Mouse (Mus musculus): Measurements from ENCODE around the gene Myod1.

DNA sequence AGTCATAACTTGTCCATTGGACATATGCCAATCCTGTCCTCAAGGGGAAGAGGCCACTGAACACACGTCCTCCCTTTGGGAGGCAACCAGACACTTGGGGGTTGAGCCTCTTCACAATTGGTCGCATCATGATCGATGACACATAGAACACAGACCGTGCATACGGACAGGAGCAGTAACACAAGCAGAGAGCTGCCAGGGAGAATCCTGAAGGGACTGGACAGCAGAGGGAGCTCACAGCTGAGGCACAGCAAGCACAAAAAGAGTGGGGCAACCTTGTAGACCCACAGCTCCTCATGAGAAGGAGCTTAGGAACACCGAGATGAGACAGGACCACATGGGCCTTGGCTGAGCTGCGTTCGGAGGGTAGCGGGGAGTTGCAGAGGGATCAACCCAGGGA, 4.4 kb downstream of the Myod1 start:
- TF ChIP-seq CTCF (IDR thresholded peaks at IDR 0.05; ENCODE audit: borderline replicate concordance, control insufficient read depth, extremely low read depth, insufficient read depth, low read length, poor library complexity) (no peak), POLR2A (IDR thresholded peaks at IDR 0.05; ENCODE audit: control insufficient read depth, extremely low read depth, insufficient read depth, low read length, poor library complexity) (no peak)
